Mouse (Mus musculus) hindbrain, embryonic 16.5 days (tissue): Measurements from ENCODE around the gene Klkb1. TPM values are rescaled to one million over a fixed set of nuclear protein-coding genes. Genes with fewer than 3 reads are reported as not detected.

Source experiments
- ATAC-seq: fragments of 200-750 bp; cut with Nextera tagmentation; 2 replicates; pipeline ENCODE4 v1.8.0; 2017; ENCODE audit warnings: moderate TSS enrichment, moderate library complexity
- H3K27ac ChIP-seq: fragments of 300-500 bp; sonication (generic); 2 replicates; pipeline ENCODE4 v1.5.1; 2014; ENCODE audit warnings: low read depth, mild to moderate bottlenecking, control low read depth, low read length, moderate library complexity
- H3K27me3 ChIP-seq: fragments of 300-500 bp; sonication (generic); replicated peaks from 2 replicates; pipeline ENCODE4 v1.6.1; 2014; ENCODE audit warnings: low read length; ENCODE audit not compliant: control insufficient read depth, insufficient read depth
- H3K36me3 ChIP-seq: fragments of 300-500 bp; sonication (generic); 2 replicates; pipeline ENCODE4 v1.6.1; 2014; ENCODE audit warnings: mild to moderate bottlenecking, low read length, moderate library complexity, mixed read lengths; ENCODE audit not compliant: control insufficient read depth, insufficient read depth
- H3K4me1 ChIP-seq: fragments of 300-500 bp; sonication (generic); 2 replicates; pipeline ENCODE4 v1.6.1; 2014; ENCODE audit warnings: low read depth, low read length; ENCODE audit not compliant: control insufficient read depth, insufficient read depth
- H3K4me2 ChIP-seq: fragments of 300-500 bp; sonication (generic); 2 replicates; pipeline ENCODE4 v1.6.1; 2014; ENCODE audit warnings: mild to moderate bottlenecking, low read length, control low read depth, moderate library complexity
- H3K4me3 ChIP-seq: fragments of 300-500 bp; sonication (generic); 2 replicates; pipeline ENCODE4 v1.5.1; 2014; ENCODE audit warnings: mild to moderate bottlenecking, low read length, control low read depth, moderate library complexity
- H3K9ac ChIP-seq: fragments of 300-500 bp; sonication (generic); 2 replicates; pipeline ENCODE4 v1.6.1; 2014; ENCODE audit warnings: low read depth, mild to moderate bottlenecking, control low read depth, low read length, moderate library complexity
- H3K9me3 ChIP-seq: fragments of 300-500 bp; sonication (generic); 2 replicates; pipeline ENCODE4 v1.6.1; 2014; ENCODE audit warnings: mild to moderate bottlenecking, low read length, moderate library complexity; ENCODE audit not compliant: control insufficient read depth
- WGBS: fragments of 180-500 bp; shearing (Covaris S2); extraction: QIAGEN DNeasy Blood & Tissue Kit; methylation state at CpG from one replicate; pipeline ENCODE4 v1.1.7; 2014; 5-methylcytosine and 5-hydroxymethylcytosine counted together
- polyA plus RNA-seq: library from polyadenylated mRNA; unstranded; fragments of >200 nt; fragmentation: Nextera tagmentation; extraction: Ambion mirVana; gene quantifications from 2 replicates; pipeline ENCODE4 v1.2.1, GENCODE M21; 2015

Klkb1 gene
- polyA plus RNA-seq, 1 experiment from 2014 or later = 0.06 TPM

DNA sequence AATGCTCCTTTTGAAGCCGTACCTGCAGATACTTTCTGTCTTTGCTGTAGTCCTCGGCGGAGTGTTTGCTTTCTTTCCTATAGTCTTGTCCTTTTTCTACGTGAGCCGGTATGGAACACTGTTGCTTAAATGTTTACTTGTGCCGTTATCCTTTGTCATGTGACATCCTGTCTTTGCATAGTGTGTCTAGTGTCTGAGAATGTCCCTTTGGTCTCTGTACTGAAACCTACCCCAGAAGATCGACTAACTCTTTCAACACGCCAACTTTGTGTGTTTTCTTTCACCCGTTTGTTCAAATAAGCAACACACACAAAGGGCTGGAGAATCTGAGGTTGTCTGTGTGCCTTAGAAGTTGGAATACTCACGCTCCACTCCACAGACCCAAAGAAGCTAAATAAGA, 32.7 kb downstream of the Klkb1 start, which contains the start of gene F11:
Gene F11 (minus strand): TSS at position 112 of the 400 bp plus-strand sequence.
- H3K9ac ChIP-seq = no peak within 1 kb of the TSS
- WGBS = 87% methylated on average over 10 of the region's 10 CpGs

DNA sequence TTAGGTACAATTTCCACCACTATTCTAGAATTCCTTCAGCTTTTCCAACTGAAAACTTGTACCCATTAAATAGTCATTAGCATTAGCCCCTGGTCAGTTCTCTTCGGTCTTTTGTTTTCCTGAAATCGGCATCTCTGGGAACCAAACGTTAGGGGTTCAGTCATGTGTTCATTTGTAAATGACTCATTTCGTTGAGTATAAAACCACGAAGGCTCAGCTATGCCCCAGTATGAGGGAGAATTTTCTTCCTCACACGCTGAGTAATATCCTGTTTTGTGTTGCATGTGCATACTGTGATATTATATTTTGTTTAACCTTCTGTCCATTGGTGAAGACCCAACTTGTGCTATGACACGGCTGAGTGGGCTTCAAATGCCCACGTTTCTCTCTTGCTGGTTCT, 36.2 kb downstream of the Klkb1 start:
- Histone ChIP-seq H3K4me1 (no peaks in the 10 kb centered on the region), H3K9me3 (no peaks in the 10 kb centered on the region), H3K4me2 (no peak overlapping the region), H3K4me3 (no peak overlapping the region), H3K27ac (no peak overlapping the region), H3K36me3 (no peaks in the 10 kb centered on the region), H3K9ac (no peak overlapping the region), H3K27me3 (no peaks in the 10 kb centered on the region)
- no peak for ATAC-seq
- WGBS = 73% methylated on average over 8 of the region's 8 CpGs

More for the DNA sequence above, 32.7 kb downstream of the Klkb1 start, which contains the start of gene F11:
- no peak within 1 kb of the TSS for H3K4me3 ChIP-seq
- no peaks in the 10 kb centered on the region for H3K4me1 ChIP-seq
- no peak within 1 kb of the TSS for H3K27ac ChIP-seq
- ATAC-seq = no peak
- H3K27me3 ChIP-seq = no peaks in the 10 kb centered on the region
- no peak within 1 kb of the TSS for H3K4me2 ChIP-seq
- H3K36me3 ChIP-seq = no peaks in the 10 kb centered on the region
- no peaks in the 10 kb centered on the region for H3K9me3 ChIP-seq

DNA sequence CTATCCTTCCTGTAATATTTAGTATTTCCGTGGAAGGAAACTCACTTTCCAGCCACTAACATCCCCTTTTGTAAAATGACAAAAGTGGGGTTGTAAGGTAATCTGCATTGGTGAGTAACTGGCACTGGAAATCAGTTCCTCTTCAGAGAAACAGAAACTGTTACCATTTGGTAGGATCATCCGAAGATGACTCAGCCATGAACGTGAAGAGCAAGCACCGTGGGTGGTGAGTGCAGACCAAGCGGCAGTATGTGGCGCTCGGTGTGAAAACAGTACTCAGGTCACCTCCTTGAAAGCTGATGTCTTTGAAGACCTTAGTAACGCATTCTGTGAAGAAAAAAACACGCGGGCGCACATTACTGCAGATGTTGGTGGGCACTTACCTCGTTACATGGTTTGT, 39.6 kb downstream of the Klkb1 start:
- Histone ChIP-seq H3K4me2 (no peak overlapping the region), H3K27ac (no peak overlapping the region), H3K9ac (no peak overlapping the region), H3K9me3 (no peaks in the 10 kb centered on the region), H3K4me3 (no peak overlapping the region), H3K4me1 (no peaks in the 10 kb centered on the region), H3K27me3 (no peaks in the 10 kb centered on the region), H3K36me3 (no peaks in the 10 kb centered on the region)
- WGBS = 82% methylated on average over 12 of the region's 12 CpGs
- ATAC-seq = no peak

DNA sequence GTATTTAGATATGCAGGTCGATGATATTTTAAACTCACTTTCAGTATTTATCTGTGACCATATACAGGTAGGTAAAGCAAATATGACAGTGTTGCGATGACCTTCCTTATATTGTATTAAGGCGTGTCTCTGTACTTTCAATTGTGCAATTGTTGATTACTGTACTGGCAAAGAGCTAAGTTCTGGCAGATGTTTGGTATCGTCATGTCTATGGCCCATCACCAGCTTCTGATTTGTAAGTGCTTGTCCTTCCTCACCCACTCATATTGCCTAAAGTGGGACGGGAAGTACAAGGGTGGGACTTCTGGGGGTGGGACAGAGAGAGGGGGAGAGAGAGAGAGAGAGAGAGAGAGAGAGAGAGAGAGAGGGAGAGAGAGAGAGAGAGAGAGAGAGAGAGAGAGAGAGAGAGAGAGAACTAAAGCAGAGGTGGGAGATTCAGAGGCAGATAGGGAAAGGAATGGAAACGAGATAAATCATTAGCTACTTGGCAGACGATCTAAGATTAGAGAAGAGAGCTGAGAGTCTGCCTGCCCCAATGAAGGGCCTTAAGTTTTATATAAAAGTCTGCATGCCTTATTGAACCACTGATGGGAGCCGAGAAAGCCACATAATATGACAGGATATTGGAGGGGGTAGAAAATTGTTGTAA, 40.3 kb downstream of the Klkb1 start:
- no peak for ATAC-seq
- H3K27me3 ChIP-seq = no peaks in the 10 kb centered on the region
- H3K36me3 ChIP-seq = no peaks in the 10 kb centered on the region
- no peak overlapping the region for H3K27ac ChIP-seq
- WGBS = 88% methylated on average over 8 of the region's 8 CpGs
- H3K4me1 ChIP-seq = no peaks in the 10 kb centered on the region
- no peaks in the 10 kb centered on the region for H3K9me3 ChIP-seq
- no peak overlapping the region for H3K4me3 ChIP-seq
- no peak overlapping the region for H3K9ac ChIP-seq
- H3K4me2 ChIP-seq = no peak overlapping the region

DNA sequence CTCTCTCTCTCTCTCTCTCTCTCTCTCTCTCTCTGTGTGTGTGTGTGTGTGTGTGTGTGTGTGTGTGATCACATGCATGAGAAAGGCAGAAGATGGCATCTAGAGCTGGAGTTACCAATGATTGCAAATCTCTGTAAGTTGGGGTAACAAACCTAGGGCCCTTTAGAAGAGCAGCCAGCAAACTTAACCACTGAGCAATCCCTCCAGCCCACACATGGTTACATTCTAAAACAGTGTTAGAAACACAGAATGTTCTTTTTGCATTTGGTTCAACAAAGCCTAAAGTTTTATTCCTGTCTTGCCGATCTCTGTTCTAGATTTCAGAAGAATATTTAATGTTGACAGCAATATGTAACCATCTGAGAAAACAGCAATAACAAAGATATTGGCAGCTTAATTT, 41.1 kb downstream of the Klkb1 start:
- H3K9ac ChIP-seq = no peak overlapping the region
- H3K27me3 ChIP-seq = no peaks in the 10 kb centered on the region
- no peak overlapping the region for H3K4me2 ChIP-seq
- 100% methylated on average over 1 of the region's 1 CpGs for WGBS
- ATAC-seq = no peak
- H3K4me3 ChIP-seq = no peak overlapping the region
- H3K27ac ChIP-seq = no peak overlapping the region
- H3K36me3 ChIP-seq = no peaks in the 10 kb centered on the region
- H3K4me1 ChIP-seq = no peaks in the 10 kb centered on the region
- H3K9me3 ChIP-seq = no peaks in the 10 kb centered on the region

DNA sequence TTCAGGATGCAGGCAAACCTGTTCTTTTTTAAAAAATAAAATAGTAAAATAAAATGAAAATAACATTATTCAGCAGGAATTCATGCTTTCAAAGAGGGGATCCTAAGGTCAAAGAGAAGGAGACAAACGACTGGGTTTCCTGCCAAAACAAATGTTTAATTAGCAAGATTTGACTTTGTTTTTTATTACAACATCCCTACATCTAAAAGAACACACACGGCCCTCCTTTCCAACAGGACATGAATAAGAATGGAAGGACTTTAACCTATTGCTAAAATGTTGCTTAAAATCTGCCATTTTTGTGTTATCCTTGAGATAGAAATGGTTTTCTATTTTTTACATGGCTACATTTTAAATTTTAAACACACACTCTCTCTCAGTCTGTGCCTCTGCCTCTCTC, 41.5 kb downstream of the Klkb1 start:
- no peak for ATAC-seq
- WGBS = 57% methylated on average over 2 of the region's 2 CpGs

DNA sequence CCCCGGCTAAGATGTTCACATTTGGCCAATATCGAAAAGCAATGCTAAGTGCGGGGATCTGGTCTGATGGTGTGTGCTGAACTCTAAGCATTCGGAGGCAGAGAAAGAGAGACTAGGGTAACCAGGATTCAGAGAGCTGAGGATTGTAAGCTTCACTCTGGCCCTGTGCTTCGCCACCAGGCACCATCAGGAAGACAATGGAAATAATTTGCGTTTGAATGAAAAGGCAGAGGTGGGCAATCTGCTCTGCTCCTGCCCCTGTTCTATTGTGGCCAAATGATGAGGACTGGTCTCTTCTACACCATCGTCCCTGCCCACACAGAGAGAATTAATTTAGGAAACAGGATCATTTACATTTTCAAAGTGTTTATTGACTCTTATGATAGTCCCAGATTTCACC, 48.4 kb downstream of the Klkb1 start:
- Histone ChIP-seq H3K4me1 (no peaks in the 10 kb centered on the region), H3K9me3 (no peaks in the 10 kb centered on the region), H3K36me3 (no peaks in the 10 kb centered on the region), H3K9ac (no peak overlapping the region), H3K4me3 (no peak overlapping the region), H3K27ac (no peak overlapping the region), H3K4me2 (no peak overlapping the region), H3K27me3 (no peaks in the 10 kb centered on the region)
- ATAC-seq = no peak
- WGBS = 23% methylated on average over 7 of the region's 7 CpGs

More for the DNA sequence above, 41.5 kb downstream of the Klkb1 start:
- no peaks in the 10 kb centered on the region for H3K9me3 ChIP-seq
- no peak overlapping the region for H3K4me2 ChIP-seq
- no peaks in the 10 kb centered on the region for H3K4me1 ChIP-seq
- no peak overlapping the region for H3K27ac ChIP-seq
- H3K27me3 ChIP-seq = no peaks in the 10 kb centered on the region
- no peak overlapping the region for H3K4me3 ChIP-seq
- no peak overlapping the region for H3K9ac ChIP-seq
- no peaks in the 10 kb centered on the region for H3K36me3 ChIP-seq

DNA sequence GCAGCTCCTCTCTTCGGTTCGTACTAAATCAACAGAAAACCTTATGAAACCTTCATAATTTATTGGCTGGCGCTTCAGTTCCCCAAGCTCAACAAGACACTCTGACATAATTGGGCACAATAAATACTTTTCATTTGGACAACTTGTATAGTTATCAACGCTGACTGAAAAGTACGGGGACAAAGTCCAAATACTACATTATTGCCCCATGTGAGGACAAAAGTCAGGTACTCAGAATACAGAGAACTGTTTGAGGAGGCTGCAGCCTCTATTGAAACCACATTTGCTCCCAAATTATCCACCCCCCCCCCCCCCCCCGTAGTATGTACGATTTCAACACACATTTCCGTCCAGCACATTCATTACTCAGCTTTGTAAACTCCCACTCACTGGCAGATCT, 55.3 kb downstream of the Klkb1 start:
- Histone ChIP-seq H3K4me3 (no peak overlapping the region), H3K27ac (no peak overlapping the region), H3K36me3 (no peaks in the 10 kb centered on the region), H3K4me1 (no peaks in the 10 kb centered on the region), H3K9ac (no peak overlapping the region), H3K9me3 (no peaks in the 10 kb centered on the region), H3K4me2 (no peak overlapping the region), H3K27me3 (no peaks in the 10 kb centered on the region)
- WGBS = 93% methylated on average over 7 of the region's 8 CpGs
- no peak for ATAC-seq

DNA sequence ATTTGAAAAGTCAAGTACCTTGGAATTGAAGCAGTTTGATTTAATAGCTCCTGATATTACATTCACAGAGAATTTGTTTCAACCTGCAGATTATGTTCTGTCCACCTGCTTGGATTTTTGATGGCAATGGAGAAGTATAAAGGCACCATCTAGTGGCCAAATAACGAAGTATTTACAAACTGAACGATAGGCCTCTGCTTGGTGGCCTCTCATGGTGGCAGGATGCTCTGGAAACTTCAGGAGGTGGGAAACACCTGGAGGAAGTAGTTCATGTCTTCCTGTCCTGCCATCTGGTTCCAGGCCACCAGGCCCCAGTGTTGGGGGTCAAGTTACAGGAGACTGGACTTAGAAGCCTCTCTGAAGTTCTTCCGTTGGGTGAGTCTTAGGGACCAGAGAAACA, 56.4 kb downstream of the Klkb1 start:
- 30% methylated on average over 3 of the region's 3 CpGs for WGBS

More for the DNA sequence above, 56.4 kb downstream of the Klkb1 start:
- peak; percentile 58; the same call in 1 of the 2 replicates for ATAC-seq
- Histone ChIP-seq H3K27ac (no peak overlapping the region), H3K4me2 (no peak overlapping the region), H3K9me3 (no peaks in the 10 kb centered on the region), H3K27me3 (no peaks in the 10 kb centered on the region), H3K4me3 (no peak overlapping the region), H3K9ac (no peak overlapping the region), H3K4me1 (no peaks in the 10 kb centered on the region), H3K36me3 (no peaks in the 10 kb centered on the region)
